26 mouse cellular contexts compared by ENCODE assay signal in genomic region chr4:129030746-129031145, GRCm38 (mm10).
"Had no signal": no experiment of that assay in that cellular context is flagged by ENCODE, and none has a peak within 500 bp of the region (broad histone marks: within the 10 kb centered on the region; RNA-seq: fewer than 3 reads in every experiment).

No protein-coding gene starts in this region.

- H3K9ac ChIP-seq: heart, embryonic 13.5 days; heart, embryonic 15.5 days; hindbrain, embryonic 14.5 days; kidney, embryonic 15.5 days; limb, embryonic 13.5 days; limb, embryonic 15.5 days; liver, embryonic 12.5 days; liver, embryonic 14.5 days had no signal

- H3K4me3 ChIP-seq: gastrocnemius, adult 2 months; heart, embryonic 13.5 days; heart, embryonic 15.5 days; kidney, embryonic 15.5 days; limb, embryonic 13.5 days; limb, embryonic 15.5 days; liver, embryonic 12.5 days had no signal

- H3K36me3 ChIP-seq: heart, embryonic 13.5 days; heart, embryonic 15.5 days; kidney, embryonic 15.5 days; limb, embryonic 13.5 days; limb, embryonic 15.5 days; liver, embryonic 12.5 days had no signal

- H3K9me3 ChIP-seq: heart, embryonic 13.5 days; heart, embryonic 15.5 days; kidney, embryonic 15.5 days; limb, embryonic 13.5 days; limb, embryonic 15.5 days; liver, embryonic 12.5 days had no signal

- DNase-seq: gastrocnemius, adult 2 months; gastrocnemius, postnatal 14 days; gastrocnemius, postnatal 36 days; heart, adult 18-20 months; heart, postnatal 14 days; heart, postnatal 36 days; kidney, adult 11 months; kidney, adult 2 months; kidney, adult 9 months; kidney, postnatal 14 days; kidney, postnatal 36 days; layer of hippocampus, adult 9-11 months; layer of hippocampus, postnatal 36 days; left cerebral cortex, postnatal 4 days had no signal

- H3K4me2 ChIP-seq: heart, embryonic 11.5 days; heart, embryonic 13.5 days; heart, embryonic 15.5 days; hindbrain, embryonic 14.5 days; kidney, embryonic 15.5 days; limb, embryonic 13.5 days; limb, embryonic 15.5 days; liver, embryonic 12.5 days had no signal

- H3K27ac ChIP-seq: gastrocnemius, adult 2 months; heart, embryonic 13.5 days; heart, embryonic 15.5 days; hindbrain, embryonic 14.5 days; kidney, embryonic 15.5 days; kidney, postnatal 0 days; limb, embryonic 13.5 days; limb, embryonic 15.5 days; liver, embryonic 12.5 days; liver, embryonic 14.5 days had no signal

- ATAC-seq: hindbrain, embryonic 16.5 days; intestine, embryonic 16.5 days; liver, embryonic 12.5 days had no signal

- H3K27me3 ChIP-seq: heart, embryonic 13.5 days; kidney, embryonic 15.5 days; limb, embryonic 13.5 days; limb, embryonic 15.5 days had no signal
